ENCODE assay signal across 8 mouse cellular contexts in the genomic region with DNA sequence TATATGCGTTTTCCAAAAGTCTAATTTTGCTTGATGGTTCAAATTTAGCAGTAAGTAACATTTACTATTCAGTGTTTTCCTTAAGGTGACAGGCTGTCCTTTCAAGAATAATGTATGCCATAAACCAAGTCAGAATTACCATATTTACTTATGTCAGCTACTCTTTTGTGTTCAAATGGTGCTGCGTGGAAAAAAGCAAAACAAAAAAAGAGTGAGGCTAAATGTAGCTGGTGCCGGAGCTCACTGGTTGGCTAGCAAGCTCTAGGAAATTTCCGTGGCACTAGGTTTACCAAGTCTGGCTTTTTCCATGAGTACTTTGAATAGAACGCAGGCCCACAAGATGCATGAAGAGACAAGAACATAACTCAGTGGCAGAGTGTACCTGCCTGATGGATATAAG.
"Had no signal": no experiment of that assay in that cellular context is flagged by ENCODE, and none has a peak within 500 bp of the region (broad histone marks: within the 10 kb centered on the region; RNA-seq: fewer than 3 reads in every experiment).

No protein-coding gene starts in this region.

- ATAC-seq: midbrain, embryonic 13.5 days had no signal

- H3K4me1 ChIP-seq: limb, embryonic 13.5 days; midbrain, embryonic 13.5 days had no signal

- DNase-seq: kidney, adult 8-10 months; kidney, postnatal 10 days; left cerebral cortex, postnatal 4 days; lung, adult 18-20 months; thymus, postnatal 4 days had no signal

- H3K27ac ChIP-seq: limb, embryonic 13.5 days; liver, embryonic 14.5 days; midbrain, embryonic 13.5 days had no signal

- H3K27me3 ChIP-seq: limb, embryonic 13.5 days; midbrain, embryonic 13.5 days had no signal

- H3K9me3 ChIP-seq: limb, embryonic 13.5 days; midbrain, embryonic 13.5 days had no signal

- H3K4me3 ChIP-seq: limb, embryonic 13.5 days; midbrain, embryonic 13.5 days had no signal

- H3K4me2 ChIP-seq: limb, embryonic 13.5 days; midbrain, embryonic 13.5 days had no signal

- H3K9ac ChIP-seq: limb, embryonic 13.5 days; liver, embryonic 14.5 days; midbrain, embryonic 13.5 days had no signal
